17 mouse cellular contexts compared by ENCODE assay signal in the genomic region with DNA sequence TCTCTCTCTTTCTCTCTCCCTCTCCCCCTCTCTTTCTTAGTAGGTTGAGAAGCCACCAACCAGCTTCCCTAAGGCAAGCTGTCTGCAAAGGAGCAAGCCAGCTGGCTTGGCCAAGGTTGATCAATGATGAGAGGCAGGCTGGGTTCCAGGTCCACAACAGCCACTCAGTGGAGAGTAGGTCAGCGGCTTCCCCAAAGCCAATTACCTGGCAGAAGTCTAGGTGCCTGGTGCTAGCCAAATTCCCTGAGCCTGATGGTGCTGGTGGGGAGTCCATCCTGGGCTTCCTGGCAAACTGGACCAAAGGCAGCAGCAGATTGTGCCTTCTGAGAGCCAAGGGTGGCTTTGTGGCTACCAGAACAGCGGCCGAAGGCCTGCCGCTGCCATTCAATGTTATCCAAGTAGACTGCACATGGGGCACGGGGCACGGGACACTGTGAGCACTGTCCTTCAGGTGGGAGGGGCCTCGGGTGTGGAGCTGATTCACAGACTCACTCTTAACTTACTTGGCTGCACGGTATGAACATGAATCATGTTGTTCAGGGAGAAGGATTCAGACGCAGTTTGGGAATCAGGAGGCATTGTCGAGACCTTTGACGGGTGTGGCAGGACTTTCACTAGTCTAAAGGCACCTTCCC.
DNase-seq lines count a peak whose midpoint lies in the region; ATAC-seq and TF ChIP-seq lines count a peak whose summit lies in the region.
"Had no signal": no experiment of that assay in that cellular context is flagged by ENCODE, and none has a peak within 500 bp of the region (broad histone marks: within the 10 kb centered on the region; RNA-seq: fewer than 3 reads in every experiment).

No protein-coding gene starts in this region.

- no peak for TF ChIP-seq POLR2A in cerebellum, adult 2 months (IDR thresholded peaks at IDR 0.05; ENCODE audit: borderline replicate concordance, insufficient read depth, low read length)

- no peak overlapping the region for H3K9ac ChIP-seq in lung, postnatal 0 days (replicated peaks; ENCODE audit: low read depth)
- H3K9ac ChIP-seq in intestine, embryonic 16.5 days (ENCODE audit: low read depth, low read length) = no peak overlapping the region
- H3K9ac ChIP-seq: liver, embryonic 14.5 days had no signal

- H3K9me3 ChIP-seq in lung, postnatal 0 days (ENCODE audit: low read length) = no peaks in the 10 kb centered on the region
- H3K9me3 ChIP-seq in intestine, embryonic 16.5 days (ENCODE audit: control insufficient read depth, low read length) = no peaks in the 10 kb centered on the region
- H3K9me3 ChIP-seq: embryonic facial prominence, embryonic 10.5 days had no signal

- no peak overlapping the region for H3K4me2 ChIP-seq in lung, postnatal 0 days (replicated peaks; ENCODE audit: low read depth, low read length)
- H3K4me2 ChIP-seq in intestine, embryonic 16.5 days (ENCODE audit: low read depth, low read length) = no peak overlapping the region

- no peak overlapping the region for H3K4me3 ChIP-seq in cerebellum, adult 2 months (replicated peaks; ENCODE audit: insufficient read depth, low read depth, low read length)
- no peak overlapping the region for H3K4me3 ChIP-seq in lung, postnatal 0 days (ENCODE audit: low read depth, low read length)
- no peak overlapping the region for H3K4me3 ChIP-seq in intestine, embryonic 16.5 days (ENCODE audit: low read length)
- H3K4me3 ChIP-seq: embryonic facial prominence, embryonic 10.5 days had no signal

- no peaks in the 10 kb centered on the region for H3K27me3 ChIP-seq in cerebellum, adult 2 months (ENCODE audit: control insufficient read depth, insufficient read depth, low read length)
- no peaks in the 10 kb centered on the region for H3K27me3 ChIP-seq in lung, postnatal 0 days (replicated peaks; ENCODE audit: insufficient read depth, low read length)
- H3K27me3 ChIP-seq in intestine, embryonic 16.5 days (replicated peaks; ENCODE audit: control insufficient read depth, insufficient read depth, low read length) = no peaks in the 10 kb centered on the region

- H3K36me3 ChIP-seq in lung, postnatal 0 days (ENCODE audit: insufficient read depth, low read length) = no peaks in the 10 kb centered on the region
- no peaks in the 10 kb centered on the region for H3K36me3 ChIP-seq in intestine, embryonic 16.5 days (ENCODE audit: control insufficient read depth, insufficient read depth, low read length)
- H3K36me3 ChIP-seq: embryonic facial prominence, embryonic 10.5 days had no signal

- TF ChIP-seq EP300 in lung, postnatal 0 days (IDR thresholded peaks at IDR 0.05) = no peak

- 12% methylated on average over 11 of the region's 11 CpGs for WGBS in cerebellum, adult 2 months
- 82% methylated on average over 11 of the region's 11 CpGs for WGBS in lung, postnatal 0 days
- WGBS in intestine, embryonic 16.5 days = 85% methylated on average over 11 of the region's 11 CpGs

- intact Hi-C loops in gastrocnemius, postnatal 14 days (cut with DNase I; ENCODE audit: low total_unique reads) = no loop called here
- intact Hi-C loops in heart, postnatal 10 days (cut with DNase I) = no loop called here

- TF ChIP-seq CTCF in cerebellum, adult 2 months (IDR thresholded peaks at IDR 0.05; ENCODE audit: borderline replicate concordance, insufficient read depth, low read depth, low read length) = no peak
- no peak for TF ChIP-seq CTCF in lung, postnatal 0 days (IDR thresholded peaks at IDR 0.05)

- no peak for ATAC-seq in lung, postnatal 0 days
- no peak for ATAC-seq in intestine, embryonic 16.5 days
- ATAC-seq: forebrain, embryonic 14.5 days had no signal

- DNase-seq in gastrocnemius, postnatal 14 days = peak; percentile 10
- DNase-seq in gastrocnemius, postnatal 25 days = no peak
- DNase-seq in right cerebral cortex, postnatal 10 days (ENCODE audit: low spot score in 2 of 2) = peak; percentile 28
- no peak for DNase-seq in right cerebral cortex, postnatal 36 days (ENCODE audit: low spot score in 2 of 2)
- DNase-seq in cerebellum, adult 2 months = peak; percentile 94 to 98
- no peak for DNase-seq in lung, postnatal 0 days (ENCODE audit: low spot score)
- no peak for DNase-seq in heart, postnatal 10 days
- DNase-seq: B cell, adult 2 months; kidney, adult 11 months; kidney, postnatal 36 days; right cerebral cortex, adult 18-20 months; thymus, adult 2 months had no signal

- peak overlapping the region; percentile 16; the same call in 1 of the 2 replicates for H3K27ac ChIP-seq in cerebellum, adult 2 months (ENCODE audit: insufficient read depth, low read length)
- H3K27ac ChIP-seq in lung, postnatal 0 days (ENCODE audit: low read length) = no peak overlapping the region
- H3K27ac ChIP-seq in intestine, embryonic 16.5 days (ENCODE audit: low read length) = no peak overlapping the region
- H3K27ac ChIP-seq: embryonic facial prominence, embryonic 10.5 days; liver, embryonic 14.5 days; macrophage had no signal

- peaks cover 13% of the 10 kb centered on the region for H3K4me1 ChIP-seq in cerebellum, adult 2 months (ENCODE audit: control insufficient read depth, insufficient read depth, low read length)
- H3K4me1 ChIP-seq in lung, postnatal 0 days (ENCODE audit: insufficient read depth, low read depth, low read length) = no peaks in the 10 kb centered on the region
- H3K4me1 ChIP-seq in intestine, embryonic 16.5 days (ENCODE audit: control insufficient read depth, insufficient read depth, low read length) = no peaks in the 10 kb centered on the region

Comparison
In these comparisons a context has a peak if more than half of its experiments do, and no peak if none do; other contexts are left out.
1. DNase-seq: peak in gastrocnemius, postnatal 14 days (single experiment), right cerebral cortex, postnatal 10 days (2 of 2) and cerebellum, adult 2 months (2 of 2); none in gastrocnemius, postnatal 25 days (single experiment), right cerebral cortex, postnatal 36 days (0 of 2), lung, postnatal 0 days (single experiment) and heart, postnatal 10 days (0 of 2).